Mouse (Mus musculus) testis, adult 2 months (tissue): ENCODE measurements around the gene Chrm4. TPM values are rescaled to one million over a fixed set of nuclear protein-coding genes. Genes with fewer than 3 reads are reported as not detected.

ENCODE experiments used
- H3K27ac ChIP-seq: fragments of 200-500 bp; 2 replicates; pipeline ENCODE4 v1.5.1; 2012; ENCODE audit warnings: low read depth, low read length; ENCODE audit not compliant: control insufficient read depth, insufficient read depth
- H3K27me3 ChIP-seq: fragments of 200-500 bp; 2 replicates; pipeline ENCODE4 v1.6.1; 2012; ENCODE audit warnings: mild to moderate bottlenecking, low read length, moderate library complexity; ENCODE audit not compliant: control insufficient read depth, insufficient read depth
- H3K36me3 ChIP-seq: fragments of 200-500 bp; 2 replicates; pipeline ENCODE4 v1.6.1; 2012; ENCODE audit warnings: mild to moderate bottlenecking, low read length; ENCODE audit not compliant: control insufficient read depth, insufficient read depth
- H3K4me1 ChIP-seq: fragments of 200-500 bp; 2 replicates; pipeline ENCODE4 v1.6.1; 2012; ENCODE audit warnings: low read length; ENCODE audit not compliant: control insufficient read depth, insufficient read depth
- H3K4me3 ChIP-seq: fragments of 200-500 bp; 2 replicates; pipeline ENCODE4 v1.5.1; 2012; ENCODE audit warnings: low read depth, mild to moderate bottlenecking, low read length, moderate library complexity, mixed read lengths; ENCODE audit not compliant: control insufficient read depth
- CTCF ChIP-seq: fragments of 200-500 bp; IDR thresholded peaks from 2 replicates; pipeline ENCODE4 v1.5.1; 2012; ENCODE audit warnings: low read depth, mild to moderate bottlenecking, inconsistent platforms, low read length, moderate library complexity; ENCODE audit not compliant: control insufficient read depth, insufficient read depth, insufficient replicate concordance
- POLR2A ChIP-seq: fragments of 200-500 bp; IDR thresholded peaks from 2 replicates; pipeline ENCODE4 v1.6.1; 2012; ENCODE audit warnings: low read depth, mild to moderate bottlenecking, inconsistent platforms, low read length, moderate library complexity; ENCODE audit not compliant: control insufficient read depth
- polyA plus RNA-seq: library from polyadenylated mRNA; depleted of rRNA; stranded (reverse); fragments of >200 nt; gene quantifications from 2 replicates; pipeline ENCODE4 v1.2.3, GENCODE M21; 2012

Gene Chrm4
- polyA plus RNA-seq, 1 experiment, result 20.3 TPM

DNA sequence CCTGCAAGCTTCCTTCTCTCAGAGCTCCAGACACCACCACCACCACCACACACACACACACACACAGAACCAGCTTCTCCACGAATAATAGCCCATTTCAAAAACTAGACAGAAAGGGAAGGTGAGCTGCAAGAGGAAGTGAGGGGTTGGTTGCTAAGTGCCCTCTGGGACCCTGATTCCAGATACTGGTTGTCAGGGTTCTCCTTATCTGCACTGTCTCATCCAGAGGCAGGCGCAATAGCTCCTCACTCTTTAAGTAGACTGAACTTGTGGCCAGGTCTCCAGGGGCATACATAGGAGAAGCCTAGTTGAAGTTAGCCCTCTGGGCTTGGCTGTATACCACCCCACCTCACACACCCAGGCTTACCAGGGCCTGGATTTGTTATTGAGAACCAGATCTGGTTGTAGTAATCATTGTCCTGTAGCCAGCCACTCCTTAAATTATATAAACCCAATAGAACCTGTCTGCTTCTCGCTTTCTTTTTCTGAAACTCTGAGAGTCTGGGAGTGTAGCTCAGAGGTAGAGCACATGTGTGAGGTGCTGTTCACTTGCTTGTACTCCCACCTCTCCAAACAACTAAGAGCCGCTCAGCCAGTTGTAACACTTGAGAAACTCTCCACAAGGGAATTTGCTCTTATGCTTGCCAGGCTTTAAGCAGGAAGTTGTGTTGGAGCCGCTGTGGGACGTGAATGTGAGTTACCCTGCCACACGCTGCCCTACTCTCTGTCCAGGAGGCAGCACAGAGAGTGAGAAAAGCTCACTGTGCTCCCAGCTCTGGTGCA lies 13.5 kb upstream of the Chrm4 start:
- Histone ChIP-seq H3K4me1 (no peaks in the 10 kb centered on the region), H3K27ac (no peak overlapping the region), H3K27me3 (no peaks in the 10 kb centered on the region), H3K4me3 (no peak overlapping the region), H3K36me3 (no peaks in the 10 kb centered on the region; the same call in 1 of the 2 replicates)
- no peak for TF ChIP-seq CTCF
- TF ChIP-seq POLR2A, result no peak

DNA sequence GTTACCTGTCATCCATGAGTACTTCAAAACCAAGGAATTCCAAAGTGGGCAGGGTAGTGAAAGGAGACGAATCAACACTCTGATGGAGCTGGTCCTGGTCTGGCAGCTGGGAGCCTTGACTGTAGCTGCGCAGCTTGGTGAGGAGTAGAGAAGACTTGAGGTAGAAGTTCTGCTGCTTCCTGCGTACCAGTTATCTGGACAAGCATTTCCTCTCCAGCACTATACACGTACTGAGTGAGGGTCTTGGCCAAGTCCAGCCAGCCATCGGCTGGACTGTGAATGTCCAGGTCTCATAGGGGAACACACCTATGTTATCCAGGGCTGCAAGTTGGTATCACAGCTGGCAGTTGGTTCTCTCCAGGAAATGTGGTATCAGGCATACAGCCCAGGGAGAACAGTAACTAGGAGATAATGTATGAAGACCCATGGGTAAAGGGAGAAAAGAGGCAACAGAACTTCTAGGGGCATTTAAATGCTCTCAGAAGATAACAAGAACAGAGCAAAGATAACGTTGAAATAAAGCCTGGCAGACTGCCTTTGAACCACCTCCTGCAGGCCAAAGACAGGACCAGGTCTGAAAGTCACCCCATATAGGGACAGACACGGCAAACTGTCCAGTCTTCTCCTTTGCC lies 10.6 kb upstream of the Chrm4 start:
- Histone ChIP-seq H3K36me3 (no peaks in the 10 kb centered on the region; the same call in 1 of the 2 replicates), H3K4me3 (no peak overlapping the region), H3K27ac (no peak overlapping the region), H3K4me1 (peaks cover 4% of the 10 kb centered on the region; the same call in 1 of the 2 replicates), H3K27me3 (no peaks in the 10 kb centered on the region)
- TF ChIP-seq POLR2A, result no peak
- no peak for TF ChIP-seq CTCF

DNA sequence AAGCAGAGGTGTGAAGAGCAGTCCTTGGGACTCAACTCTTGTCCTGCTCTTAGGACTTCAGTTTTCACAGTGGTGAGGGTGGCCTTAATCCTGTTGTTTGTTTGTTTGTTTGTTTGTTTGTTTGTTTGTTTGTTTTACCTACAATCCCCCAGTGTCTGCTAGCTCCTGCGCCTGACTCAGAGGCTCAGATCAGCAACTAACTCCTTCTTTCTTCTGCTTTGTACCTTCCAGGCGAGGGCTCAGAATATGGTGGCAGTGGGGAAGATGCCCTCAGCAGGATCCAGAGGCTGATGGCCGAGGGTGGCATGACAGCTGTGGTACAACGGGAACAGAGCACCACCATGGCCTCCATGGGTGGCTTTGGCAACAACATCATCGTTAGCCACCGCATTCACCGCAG lies 10.0 kb upstream of the Chrm4 start:
- no peaks in the 10 kb centered on the region for H3K36me3 ChIP-seq
- peaks cover 9% of the 10 kb centered on the region for H3K4me1 ChIP-seq
- H3K27me3 ChIP-seq, result no peaks in the 10 kb centered on the region
- no peak overlapping the region for H3K27ac ChIP-seq
- TF ChIP-seq CTCF (no peak), POLR2A (no peak)
- no peak overlapping the region for H3K4me3 ChIP-seq

DNA sequence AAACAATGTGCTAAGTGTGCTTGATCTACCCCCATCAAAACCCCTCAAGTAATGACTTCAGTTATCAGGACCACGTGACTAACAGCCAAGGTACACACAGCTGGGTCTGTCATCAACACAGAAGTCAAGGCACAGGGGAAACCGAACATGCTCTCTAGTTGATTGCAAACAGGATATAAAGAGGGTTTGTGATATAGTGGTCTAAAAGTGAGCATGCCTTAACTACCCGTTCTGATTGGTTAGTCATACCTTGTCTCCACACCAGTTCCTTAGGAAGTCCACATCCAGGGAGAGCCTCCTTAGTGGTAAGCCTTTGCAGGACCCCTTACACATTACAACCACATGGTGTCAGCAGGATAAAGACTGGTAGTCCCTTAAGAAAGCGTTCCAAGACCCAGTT lies 6.9 kb upstream of the Chrm4 start:
- H3K4me3 ChIP-seq, result peak overlapping the region; percentile 81
- H3K36me3 ChIP-seq, result no peaks in the 10 kb centered on the region
- no peak for TF ChIP-seq POLR2A
- no peak for TF ChIP-seq CTCF
- H3K4me1 ChIP-seq, result peaks cover 22% of the 10 kb centered on the region
- no peak overlapping the region for H3K27ac ChIP-seq
- peaks cover 2% of the 10 kb centered on the region; the same call in 1 of the 2 replicates for H3K27me3 ChIP-seq

DNA sequence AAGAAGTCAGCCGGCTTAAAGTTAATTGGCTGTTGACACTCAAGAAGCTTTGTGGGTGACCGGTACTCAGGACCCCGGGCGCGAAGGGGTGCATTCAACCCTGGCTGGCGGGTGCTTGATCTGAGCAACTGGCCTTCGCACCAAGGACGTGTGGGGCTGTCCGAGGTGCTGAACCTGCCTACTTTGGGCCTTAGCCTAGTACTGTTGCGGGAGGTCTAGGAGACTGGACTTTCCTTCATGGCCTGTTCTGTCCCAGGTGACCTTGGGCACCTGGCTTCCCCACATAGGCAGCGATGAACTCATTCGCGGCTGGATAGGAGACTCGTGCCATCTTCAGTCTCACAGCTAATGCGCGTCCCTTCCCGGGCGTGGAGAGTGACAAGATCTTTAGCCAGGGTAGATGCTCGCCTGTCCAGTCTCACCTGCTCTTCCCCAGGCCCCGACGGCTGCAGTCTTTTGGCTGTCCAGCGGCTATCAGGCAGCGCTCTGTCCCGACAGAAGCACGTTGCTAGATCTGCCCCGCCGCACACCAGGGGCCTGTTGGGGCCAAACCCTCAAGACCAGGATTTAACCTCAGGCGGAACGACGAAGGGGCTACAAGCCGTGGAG lies 5.8 kb upstream of the Chrm4 start:
- Histone ChIP-seq H3K27me3 (peaks cover 2% of the 10 kb centered on the region; the same call in 1 of the 2 replicates), H3K4me1 (peaks cover 22% of the 10 kb centered on the region), H3K27ac (no peak overlapping the region), H3K4me3 (peak overlapping the region; percentile 81), H3K36me3 (no peaks in the 10 kb centered on the region)
- TF ChIP-seq CTCF (no peak), POLR2A (0 out of 2 replicates have a peak, but pooled peaks have one; percentile 17)

DNA sequence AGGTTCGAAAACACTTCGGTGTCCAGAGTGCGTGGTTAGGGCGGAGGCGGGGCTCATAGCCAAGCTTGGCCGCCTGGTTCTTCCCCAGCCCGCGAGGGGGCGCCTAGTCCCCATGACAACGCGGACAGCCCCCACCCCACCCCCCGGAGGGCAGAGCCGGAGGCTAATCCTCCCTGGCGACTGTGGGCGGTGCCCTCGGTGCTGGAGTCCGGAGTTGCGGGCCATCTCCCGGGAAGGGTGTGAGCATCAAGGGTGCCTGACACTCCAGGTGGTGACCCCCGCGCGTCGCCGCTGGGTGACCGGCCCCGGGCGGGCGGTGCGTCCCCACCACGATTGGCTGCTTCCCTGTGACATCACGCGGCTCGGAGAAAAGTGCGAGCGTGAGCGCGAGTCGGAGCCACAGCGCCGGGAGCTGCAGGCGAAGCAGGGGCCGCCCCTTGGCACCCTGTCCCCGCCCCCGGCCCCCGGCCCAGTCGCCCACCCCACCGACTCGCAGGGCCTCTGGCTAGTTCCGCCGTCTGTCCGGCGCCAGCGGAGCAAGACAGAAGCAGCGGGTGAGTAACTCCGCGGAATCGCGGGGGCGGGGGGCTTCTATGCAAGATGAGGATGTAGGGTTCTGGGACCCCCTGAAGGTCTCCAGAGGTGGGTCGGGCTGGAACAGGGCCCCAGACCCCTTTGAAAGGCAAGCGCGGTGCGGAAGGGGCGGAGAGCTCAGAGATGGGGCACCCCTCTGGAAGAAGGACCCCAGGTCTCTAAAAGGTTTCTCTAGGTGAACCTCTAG lies 5.1 kb upstream of the Chrm4 start:
- Histone ChIP-seq H3K27ac (no peak overlapping the region), H3K4me3 (peak overlapping the region; percentile 81), H3K36me3 (no peaks in the 10 kb centered on the region), H3K4me1 (peaks cover 22% of the 10 kb centered on the region), H3K27me3 (peaks cover 2% of the 10 kb centered on the region; the same call in 1 of the 2 replicates)
- TF ChIP-seq CTCF, result peak; percentile 26; the same call in 1 of the 2 replicates
- TF ChIP-seq POLR2A, result no peak
